Mouse (Mus musculus): Measurements from ENCODE around the gene Arf3. TPM values are rescaled to one million over a fixed set of nuclear protein-coding genes. Genes with fewer than 3 reads are reported as not detected.
"Not testable (repeated sequence)": the region's sequence is repeated elsewhere in the genome, so short reads cannot be mapped to it uniquely, and the experiment has no call there.

Gene Arf3
- total RNA-seq (2015) = 32.3 and 35.2 TPM in 2 replicates
- 32.2 and 36.9 TPM in 2 replicates for total RNA-seq (2017)

DNA sequence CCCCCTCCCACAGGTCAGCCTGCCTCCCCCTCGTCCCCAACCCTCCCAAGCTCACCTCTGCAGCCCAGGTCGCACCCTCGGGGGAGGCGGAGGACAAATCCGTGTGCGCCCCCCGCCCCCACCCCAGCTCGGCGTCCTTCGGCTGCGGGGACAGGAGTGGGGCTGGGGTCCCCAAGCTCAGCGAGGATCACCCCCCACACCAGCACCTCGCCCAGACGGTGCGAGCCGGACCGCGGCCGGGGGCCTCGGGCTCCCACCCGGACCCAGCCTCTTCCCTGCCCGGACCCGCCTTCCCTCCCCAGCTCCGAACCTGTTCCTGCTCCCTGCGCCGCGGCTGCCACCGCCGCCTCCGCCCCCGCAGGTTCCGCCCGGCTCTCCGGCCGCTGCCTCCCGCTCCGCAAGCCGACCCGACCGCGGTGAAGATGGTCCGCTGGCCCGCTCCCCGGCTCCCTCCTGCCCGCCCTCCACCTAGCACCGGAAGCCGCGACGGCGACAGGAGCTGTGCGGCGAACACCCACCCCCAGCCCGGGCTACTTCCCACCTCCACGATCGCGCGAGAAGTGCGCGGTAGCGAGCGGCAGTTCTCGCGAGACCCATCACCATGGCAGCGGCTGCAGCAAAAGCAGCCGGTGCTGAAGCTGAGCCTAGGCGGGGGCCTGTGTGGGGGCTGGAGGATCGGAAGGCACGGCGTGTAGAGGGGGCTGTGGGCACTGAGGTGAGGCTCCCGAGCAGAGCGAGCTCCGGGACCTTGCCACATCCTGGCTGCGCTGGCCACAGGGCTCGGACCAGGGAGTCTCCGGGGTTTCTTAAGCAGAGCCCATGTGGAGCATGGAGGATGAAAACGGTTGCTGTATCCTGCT, at the start of gene Arf3:
TSS of gene Arf3 (minus strand) at position 545 of the 860 bp plus-strand sequence.
- ATAC-seq (replicated peaks; ENCODE audit: poor library complexity) = peak; percentile 93

DNA sequence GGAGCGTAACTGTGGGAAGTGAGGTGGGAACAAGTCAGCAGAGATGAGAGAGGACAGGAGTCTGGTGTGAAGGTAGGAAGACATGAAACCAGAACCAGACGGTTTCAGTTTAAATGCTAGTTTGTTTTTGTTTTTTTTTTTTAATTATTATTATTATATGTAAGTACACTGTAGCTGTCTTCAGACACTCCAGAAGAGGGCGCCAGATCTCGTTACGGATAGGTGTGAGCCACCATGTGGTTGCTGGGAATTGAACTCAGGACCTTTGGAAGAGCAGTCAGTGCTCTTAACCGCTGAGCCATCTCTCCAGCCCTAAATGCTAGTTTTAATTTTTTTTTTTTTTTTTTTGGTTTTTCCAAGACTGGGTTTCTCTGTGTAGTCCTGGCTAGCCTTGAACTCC, 47.2 kb upstream of the Arf3 start:
- not testable (repeated sequence) for ATAC-seq (replicated peaks; ENCODE audit: poor library complexity)

- ATAC-seq (replicated peaks; ENCODE audit: poor library complexity) = no peak
Measured at GRCm38 (mm10) chr15:98809390-98809789, 46.4 kb upstream of the Arf3 start, which contains the start of gene Ddn. Gene Ddn (minus strand): TSS chr15:98809490.

DNA sequence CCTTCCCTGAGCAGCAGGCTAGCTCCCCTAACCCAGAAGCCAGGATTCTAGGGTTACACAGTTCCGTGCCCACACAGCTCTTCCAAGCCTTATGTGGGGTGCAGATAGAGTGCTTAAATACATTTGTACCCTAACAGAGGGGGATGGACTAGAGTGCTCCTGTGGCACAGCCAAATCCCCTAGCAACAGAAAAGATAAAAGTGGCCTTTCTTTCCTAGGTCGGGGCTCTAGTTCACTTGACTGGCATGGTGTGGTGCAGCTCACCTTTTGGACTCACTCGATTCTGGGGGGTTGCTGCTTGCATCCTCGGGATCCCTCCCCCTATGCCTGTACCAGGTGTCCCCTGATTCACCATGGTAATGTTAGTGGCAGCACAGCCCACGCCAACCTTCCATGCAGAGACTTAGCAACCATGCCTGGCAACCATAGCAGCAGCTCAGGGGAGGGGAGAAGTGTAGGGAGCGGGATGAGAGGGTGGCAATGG, 45.7 kb upstream of the Arf3 start:
- ATAC-seq (replicated peaks; ENCODE audit: poor library complexity) = no peak

- no peak for ATAC-seq (replicated peaks; ENCODE audit: poor library complexity)
Measured at GRCm38 (mm10) chr15:98807895-98808650, 45.1 kb upstream of the Arf3 start.

GRCm38 (mm10) chr15:98806809-98807770, 44.1 kb upstream of the Arf3 start:
- peak; percentile 32 for ATAC-seq (replicated peaks; ENCODE audit: poor library complexity)

DNA sequence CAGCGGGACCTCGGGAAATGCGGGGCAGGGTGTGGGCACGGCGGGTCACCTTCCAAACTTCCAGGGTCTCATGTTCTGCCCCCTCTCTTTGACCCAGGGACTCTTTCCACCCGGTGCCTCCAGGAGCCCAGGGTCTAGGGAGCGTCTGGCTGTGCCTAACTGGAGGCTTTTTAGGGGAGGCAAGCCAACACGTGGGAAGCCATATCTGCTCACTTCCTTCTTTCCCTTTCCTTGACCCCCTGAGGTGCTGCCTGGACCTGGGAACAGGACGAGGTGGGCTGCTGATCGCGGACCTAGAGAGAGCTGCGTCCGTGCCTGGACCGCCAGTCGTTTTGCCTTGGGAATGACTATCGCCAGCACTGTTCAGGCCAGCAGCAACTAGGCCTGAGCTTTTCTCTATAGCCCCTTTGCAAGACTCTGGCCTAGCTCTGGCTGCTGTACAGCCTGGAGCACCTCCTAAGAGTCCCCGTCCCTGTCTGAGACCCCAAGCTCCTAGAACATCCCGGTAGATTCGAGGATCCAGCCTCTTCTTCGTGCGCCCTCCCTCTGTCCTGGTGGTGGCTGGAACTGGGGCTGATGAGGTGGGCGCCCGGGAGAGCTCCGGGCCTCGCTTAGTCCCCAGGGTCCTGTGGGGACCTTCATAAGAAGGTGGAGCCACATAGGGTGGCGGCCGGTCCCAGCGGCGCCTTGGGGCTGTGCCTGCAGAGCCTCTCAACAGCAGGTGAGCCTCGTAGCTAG, 43.2 kb upstream of the Arf3 start:
- no peak for ATAC-seq (replicated peaks; ENCODE audit: poor library complexity)

DNA sequence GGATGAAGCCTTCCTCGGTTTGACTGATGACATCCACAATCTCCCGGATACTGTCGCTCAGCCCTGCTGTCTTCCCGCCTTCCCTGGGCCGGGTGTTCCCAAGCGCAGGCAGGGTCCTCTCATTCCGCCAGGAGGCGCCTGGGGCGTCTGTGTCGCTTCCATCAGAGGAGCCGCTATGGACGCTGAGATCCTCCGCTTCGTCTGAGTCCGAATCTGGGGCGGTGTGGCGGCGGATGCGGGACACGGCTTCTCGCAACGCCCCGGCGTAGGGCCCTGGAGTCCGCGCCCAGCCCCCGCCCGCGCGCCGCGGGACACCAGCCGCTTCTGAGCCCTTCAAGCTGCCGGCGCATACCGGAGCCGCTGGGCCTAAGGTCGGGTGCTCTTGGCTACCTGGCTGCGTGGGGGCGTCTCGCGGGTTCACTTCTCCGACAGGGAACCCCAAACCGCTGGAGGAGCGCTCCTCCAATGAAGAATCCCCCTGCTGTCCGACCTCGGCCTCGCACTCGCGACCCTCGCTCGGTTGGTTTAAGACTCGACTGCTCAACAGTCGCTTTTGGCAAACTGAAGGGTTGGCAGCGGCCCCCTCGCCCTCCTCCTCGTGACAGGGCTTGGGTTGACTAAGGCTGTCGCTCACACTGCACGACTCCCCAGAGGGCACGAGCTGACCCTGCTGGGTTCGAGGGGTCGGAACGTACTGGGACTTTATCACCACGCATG, 42.5 kb upstream of the Arf3 start:
- ATAC-seq (replicated peaks; ENCODE audit: poor library complexity) = peak; percentile 43

DNA sequence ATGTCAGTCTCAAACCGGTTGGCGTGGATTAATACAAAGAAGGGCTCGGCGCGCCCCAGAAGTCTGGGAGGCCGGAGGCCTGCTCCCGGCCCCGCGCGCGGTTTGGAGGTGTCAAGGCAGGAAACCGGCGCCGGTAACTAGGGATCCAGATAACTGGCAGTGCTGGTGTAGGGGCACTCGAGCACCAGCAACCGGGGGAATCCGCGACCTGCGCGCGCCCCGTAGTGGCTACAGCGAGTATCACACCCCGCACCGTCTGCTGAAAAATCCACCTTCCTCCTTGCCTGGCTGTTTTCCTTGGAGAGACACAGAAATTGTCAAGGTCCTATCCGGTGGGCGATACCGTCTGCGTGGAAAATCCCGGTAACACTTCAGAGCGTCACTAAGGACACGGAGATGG, 41.0 kb upstream of the Arf3 start:
- peak; percentile 73 for ATAC-seq (replicated peaks; ENCODE audit: poor library complexity)

DNA sequence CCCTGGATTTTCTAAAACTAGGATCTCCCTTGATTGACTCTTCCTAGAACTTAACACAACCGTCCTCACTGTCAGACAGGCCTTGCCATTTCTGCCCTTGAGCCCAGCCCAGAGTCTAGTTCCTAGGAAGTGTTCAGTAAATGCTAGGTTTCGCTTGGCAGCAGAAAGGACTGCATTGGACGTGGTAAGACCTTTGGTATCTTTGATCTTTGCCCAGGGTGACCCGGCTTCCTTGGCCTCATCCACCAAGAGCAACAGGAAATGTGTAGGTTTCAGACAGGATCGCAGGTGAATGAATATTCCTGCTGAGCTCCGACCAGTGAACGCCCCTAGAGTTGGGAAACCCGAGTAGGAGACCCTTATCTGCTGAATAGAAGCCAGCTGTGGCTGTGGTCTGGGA, 39.9 kb upstream of the Arf3 start:
- ATAC-seq (replicated peaks; ENCODE audit: poor library complexity) = no peak

DNA sequence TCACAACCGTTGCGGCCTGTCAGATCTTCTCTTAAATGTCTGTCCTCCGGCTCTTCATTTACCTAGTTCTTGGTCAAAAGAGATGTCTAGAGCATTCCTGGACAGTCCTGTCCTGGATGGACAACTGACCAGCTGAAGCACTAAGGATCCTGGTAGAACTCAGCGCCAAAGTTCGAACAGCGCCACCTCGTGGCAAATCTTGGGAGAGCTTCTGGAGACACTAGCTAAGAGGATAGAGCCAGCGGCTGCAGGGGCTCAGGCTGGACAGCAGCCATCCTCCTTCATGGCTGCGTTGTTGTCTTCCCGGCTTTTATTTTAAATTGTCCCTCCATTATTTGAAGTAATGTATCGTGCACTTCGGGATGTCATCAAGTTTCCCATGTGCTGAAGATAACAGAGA, 36.4 kb upstream of the Arf3 start:
- peak; percentile 65 for ATAC-seq (replicated peaks; ENCODE audit: poor library complexity)

DNA sequence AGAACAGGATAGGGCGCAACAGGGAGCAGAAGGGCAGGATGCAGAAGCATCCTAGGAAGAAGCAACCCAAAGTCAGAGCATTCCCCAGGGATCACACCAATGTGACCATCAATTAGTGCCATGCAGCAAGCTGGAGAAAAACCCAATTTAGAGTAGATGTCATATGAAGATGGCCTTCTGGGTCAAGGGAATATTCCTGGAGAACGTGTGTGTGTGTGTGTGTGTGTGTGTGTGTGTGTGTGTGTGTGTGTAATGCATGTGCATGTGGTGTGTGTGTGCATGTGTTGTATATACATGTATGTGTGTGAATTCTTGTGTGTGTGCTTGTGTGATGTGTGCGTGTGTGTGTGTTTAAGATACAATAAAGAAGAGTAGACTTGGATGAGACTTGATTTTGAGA, 35.9 kb upstream of the Arf3 start:
- ATAC-seq (replicated peaks; ENCODE audit: poor library complexity) = no peak

GRCm38 (mm10) chr15:98797835-98798492, 35.0 kb upstream of the Arf3 start:
- no peak for ATAC-seq (replicated peaks; ENCODE audit: poor library complexity)

- ATAC-seq (replicated peaks; ENCODE audit: poor library complexity) = no peak
Measured at GRCm38 (mm10) chr15:98796803-98797595, 34.0 kb upstream of the Arf3 start.

DNA sequence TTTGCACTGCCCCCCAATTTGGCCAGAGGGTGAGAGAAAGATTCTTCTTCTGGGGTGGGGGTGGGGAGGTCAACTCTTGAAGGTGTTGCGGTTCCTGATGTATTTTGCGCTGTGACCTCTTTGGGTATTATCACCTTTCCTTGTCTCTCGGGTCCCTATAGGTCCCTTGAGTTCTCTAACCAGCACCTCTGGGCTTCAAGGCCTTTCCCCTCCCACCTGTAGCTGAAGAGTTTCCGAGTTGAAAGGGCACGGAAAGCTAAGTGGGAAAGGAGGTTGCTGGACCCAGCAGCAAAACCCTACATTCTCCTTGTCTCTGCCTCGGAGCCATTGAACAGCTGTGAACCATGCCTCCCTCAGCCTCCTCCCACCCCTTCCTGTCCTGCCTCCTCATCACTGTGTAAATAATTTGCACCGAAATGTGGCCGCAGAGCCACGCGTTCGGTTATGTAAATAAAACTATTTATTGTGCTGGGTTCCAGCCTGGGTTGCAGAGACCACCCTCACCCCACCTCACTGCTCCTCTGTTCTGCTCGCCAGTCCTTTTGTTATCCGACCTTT, 30.2 kb upstream of the Arf3 start:
- ATAC-seq (replicated peaks; ENCODE audit: poor library complexity) = no peak

DNA sequence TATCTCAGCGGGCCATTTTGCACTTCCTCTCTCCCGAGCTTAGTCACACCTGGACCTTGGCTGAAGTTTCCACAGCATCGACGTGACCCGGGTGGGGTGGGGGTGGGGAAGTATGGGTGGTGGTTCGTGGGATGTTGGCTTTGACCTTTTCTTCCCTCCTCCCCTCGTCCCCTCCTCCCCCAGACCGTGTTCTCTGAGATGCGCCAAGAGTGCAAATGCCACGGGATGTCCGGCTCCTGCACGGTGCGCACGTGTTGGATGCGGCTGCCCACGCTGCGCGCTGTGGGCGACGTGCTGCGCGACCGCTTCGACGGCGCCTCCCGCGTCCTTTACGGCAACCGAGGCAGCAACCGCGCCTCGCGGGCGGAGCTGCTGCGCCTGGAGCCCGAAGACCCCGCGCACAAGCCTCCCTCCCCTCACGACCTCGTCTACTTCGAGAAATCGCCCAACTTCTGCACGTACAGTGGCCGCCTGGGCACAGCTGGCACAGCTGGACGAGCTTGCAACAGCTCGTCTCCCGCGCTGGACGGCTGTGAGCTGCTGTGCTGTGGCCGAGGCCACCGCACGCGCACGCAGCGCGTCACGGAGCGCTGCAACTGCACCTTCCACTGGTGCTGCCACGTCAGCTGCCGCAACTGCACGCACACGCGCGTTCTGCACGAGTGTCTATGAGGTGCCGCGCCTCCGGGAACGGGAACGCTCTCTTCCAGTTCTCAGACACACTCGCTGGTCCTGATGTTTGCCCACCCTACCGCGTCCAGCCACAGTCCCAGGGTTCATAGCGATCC, 29.4 kb upstream of the Arf3 start:
- ATAC-seq (replicated peaks; ENCODE audit: poor library complexity) = no peak

GRCm38 (mm10) chr15:98791771-98792170, 28.8 kb upstream of the Arf3 start:
- ATAC-seq (replicated peaks; ENCODE audit: poor library complexity) = no peak

All from megakaryocyte progenitor cell, adult 5-6 weeks (primary cell).